Mouse (Mus musculus): ENCODE measurements around the gene Btbd35f29.
"Not testable (repeated sequence)": the region's sequence is repeated elsewhere in the genome, so short reads cannot be mapped to it uniquely, and the experiment has no call there.

Gene Btbd35f29

GRCm38 (mm10) chrX:31117374-31117773 is at the start of gene Btbd35f29:
Gene Btbd35f29 (plus strand): TSS chrX:31117674.
- DNase-seq (ENCODE audit: low read depth, low spot score): not testable (repeated sequence)

DNA sequence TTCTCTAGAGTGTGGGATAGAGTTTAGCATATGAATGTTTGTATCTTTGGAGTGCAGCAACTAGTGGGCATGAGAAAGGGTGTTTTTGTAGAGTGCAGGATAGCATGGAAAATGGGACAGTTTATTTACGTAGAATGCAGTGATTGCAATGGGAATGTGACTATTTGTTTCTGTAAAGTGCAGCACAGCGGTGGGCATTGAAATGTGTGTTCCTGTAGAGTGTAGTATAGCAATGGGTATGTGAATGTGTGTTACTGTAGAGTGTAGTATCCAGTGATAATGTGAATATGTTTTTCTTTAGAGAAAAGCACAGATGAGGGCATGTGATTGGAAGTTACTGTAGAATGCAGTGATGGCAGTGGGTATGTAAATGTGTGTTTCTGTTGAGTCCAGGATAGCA is 23.9 kb downstream of the Btbd35f29 start:
- not testable (repeated sequence) for DNase-seq (ENCODE audit: low read depth, low spot score)

DNA sequence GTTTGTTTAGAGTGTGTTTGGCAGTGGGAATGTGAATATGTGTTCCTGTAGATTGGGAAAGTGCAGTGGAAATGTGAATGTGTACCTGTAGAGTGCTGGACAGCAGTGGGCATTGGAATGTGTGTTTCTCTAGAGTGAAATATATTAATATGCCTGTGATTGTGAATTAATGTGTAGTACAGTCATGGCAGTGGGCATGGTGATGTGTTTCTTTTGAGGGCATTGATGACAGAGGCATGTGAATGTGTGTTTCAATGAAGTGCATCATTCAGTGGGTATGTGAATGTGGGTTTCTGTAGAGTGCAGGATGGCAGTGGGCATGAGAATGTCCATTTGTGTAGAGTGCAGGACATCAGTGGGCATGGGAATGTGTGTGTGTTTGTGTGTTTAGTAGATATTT is 27.7 kb downstream of the Btbd35f29 start:
- not testable (repeated sequence) for DNase-seq (ENCODE audit: low read depth, low spot score)

- not testable (repeated sequence) for DNase-seq (ENCODE audit: low read depth, low spot score)
Measured at GRCm38 (mm10) chrX:31145835-31146234, 28.4 kb downstream of the Btbd35f29 start.

GRCm38 (mm10) chrX:31158534-31159085 is 41.1 kb downstream of the Btbd35f29 start:
- DNase-seq (ENCODE audit: low read depth, low spot score): not testable (repeated sequence)

DNA sequence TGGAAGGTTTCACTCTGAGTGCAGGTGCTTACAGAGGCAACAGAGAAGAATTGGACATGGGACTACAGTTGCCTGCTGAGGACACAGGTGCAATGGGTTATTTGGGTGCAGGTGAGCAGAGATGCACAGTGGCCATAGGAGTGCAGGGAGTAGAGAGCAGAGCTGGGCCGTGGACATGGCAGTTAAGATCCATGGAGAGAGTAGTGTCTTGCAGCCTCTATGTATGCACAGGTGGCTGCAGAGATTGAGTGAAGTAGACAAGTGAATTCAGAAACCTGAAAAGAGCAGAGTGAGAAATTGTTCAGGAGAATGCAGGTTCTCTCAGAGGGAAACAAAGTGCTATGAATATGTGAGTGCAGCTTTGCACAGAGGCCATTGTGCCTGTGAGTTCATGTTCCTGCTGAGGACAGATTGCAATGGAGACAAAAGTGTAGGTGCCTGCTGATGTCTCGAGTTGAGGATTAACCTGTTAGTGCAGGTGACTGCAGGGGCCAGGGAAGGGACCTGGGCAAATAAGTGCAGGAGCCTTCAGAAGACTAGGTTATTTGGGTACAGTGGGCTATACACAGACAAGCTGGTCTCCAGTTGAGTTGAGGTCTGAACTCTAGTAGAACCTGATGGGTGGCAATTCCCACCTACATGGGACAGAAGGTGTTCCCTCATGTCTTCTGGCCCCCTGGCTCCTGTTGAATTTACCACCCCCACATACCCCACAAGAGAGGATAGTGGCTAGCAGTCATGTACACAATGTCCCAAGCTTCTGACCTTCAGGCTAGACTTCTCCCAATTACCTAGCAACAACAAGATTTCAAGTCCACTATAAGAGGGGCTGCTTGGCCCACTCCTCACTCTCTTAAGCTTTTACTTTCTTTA is 42.2 kb downstream of the Btbd35f29 start:
- not testable (repeated sequence) for DNase-seq (ENCODE audit: low read depth, low spot score)

DNA sequence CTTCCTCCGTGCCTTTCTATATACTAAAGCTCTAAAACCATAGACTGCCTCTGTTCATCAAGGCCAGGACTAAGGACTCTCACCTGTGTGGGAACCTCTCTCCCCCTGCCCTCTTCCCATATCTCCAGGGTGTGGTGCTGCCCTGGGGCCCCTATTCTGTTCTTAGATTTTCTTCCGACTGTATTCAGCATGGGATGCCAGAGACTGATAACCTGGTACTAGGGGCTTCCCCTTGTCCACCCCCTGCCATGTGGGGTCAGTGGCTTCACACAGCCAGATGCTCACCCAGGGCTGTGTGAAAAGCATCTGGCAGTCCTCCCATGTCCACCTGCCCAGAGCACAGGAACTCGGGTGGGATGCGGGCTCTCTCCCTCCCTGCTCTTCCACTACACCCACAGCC is 43.1 kb downstream of the Btbd35f29 start:
- not testable (repeated sequence) for DNase-seq (ENCODE audit: low read depth, low spot score)

GRCm38 (mm10) chrX:31162638-31163037 is 45.2 kb downstream of the Btbd35f29 start:
- DNase-seq (ENCODE audit: low read depth, low spot score): not testable (repeated sequence)

DNA sequence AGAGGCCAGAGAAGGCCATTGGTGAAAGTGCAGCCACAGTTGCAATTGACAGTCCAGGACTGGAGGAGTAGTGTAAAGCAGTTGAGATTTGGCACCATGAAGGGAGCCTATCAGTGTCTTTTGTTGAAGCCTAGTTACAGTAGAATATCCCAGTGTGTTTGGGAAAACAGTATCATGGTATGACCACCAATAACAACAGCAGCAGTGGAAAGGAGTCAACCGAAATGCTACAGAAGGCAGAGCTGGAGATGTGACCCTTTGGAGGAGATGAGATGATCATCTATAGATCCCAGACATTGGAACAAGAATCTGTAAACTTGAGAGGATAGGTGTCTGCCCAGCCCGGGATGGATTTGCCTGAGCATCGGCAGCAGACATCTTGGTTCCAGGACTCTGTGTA is 47.7 kb downstream of the Btbd35f29 start:
- DNase-seq (ENCODE audit: low read depth, low spot score): not testable (repeated sequence)

Measured in telencephalon, adult 2 months (tissue).